Mouse (Mus musculus): Measurements from ENCODE around the gene Slc35b1. TPM values are rescaled to one million over a fixed set of nuclear protein-coding genes. Genes with fewer than 3 reads are reported as not detected.

The Slc35b1 gene
- 22.6 TPM for polyA plus RNA-seq (2014; fragmentation: Illumina TruSeq; extraction: RNeasy Lipid Tissue Mini Kit (QIAGEN cat#74804); ENCODE audit: low read depth, low replicate concordance)

GRCm38 (mm10) chr11:95384319-95384972 lies at the start of gene Slc35b1:
Gene Slc35b1 (plus strand): TSS chr11:95384692.

GRCm38 (mm10) chr11:95336568-95337128 lies 47.8 kb upstream of the Slc35b1 start, which contains the start of gene Fam117a:
Gene Fam117a (plus strand): TSS chr11:95337018.

GRCm38 (mm10) chr11:95413641-95414535 lies 29.4 kb downstream of the Slc35b1 start, which contains the start of gene Spop:
Gene Spop (plus strand): TSS chr11:95414080.

Other genes starting within 250 kb of the Slc35b1 start
- gene Dlx4, start 238.4 kb upstream of the Slc35b1 start, polyA plus RNA-seq (2014; fragmentation: Illumina TruSeq; extraction: RNeasy Lipid Tissue Mini Kit (QIAGEN cat#74804); ENCODE audit: low read depth, low replicate concordance): 1.1 TPM
- not detected for gene Tac4, start 123.2 kb upstream of the Slc35b1 start, polyA plus RNA-seq (2014; fragmentation: Illumina TruSeq; extraction: RNeasy Lipid Tissue Mini Kit (QIAGEN cat#74804); ENCODE audit: low read depth, low replicate concordance)
- 121 TPM for gene Kat7, start 74.4 kb upstream of the Slc35b1 start, polyA plus RNA-seq (2014; fragmentation: Illumina TruSeq; extraction: RNeasy Lipid Tissue Mini Kit (QIAGEN cat#74804); ENCODE audit: low read depth, low replicate concordance)
- gene Fam117a, start 47.7 kb upstream of the Slc35b1 start, polyA plus RNA-seq (2014; fragmentation: Illumina TruSeq; extraction: RNeasy Lipid Tissue Mini Kit (QIAGEN cat#74804); ENCODE audit: low read depth, low replicate concordance): 1.2 TPM
- gene Spop, start 29.4 kb downstream of the Slc35b1 start, polyA plus RNA-seq (2014; fragmentation: Illumina TruSeq; extraction: RNeasy Lipid Tissue Mini Kit (QIAGEN cat#74804); ENCODE audit: low read depth, low replicate concordance): 32.6 TPM
- not detected for gene Nxph3, start 129.9 kb downstream of the Slc35b1 start, polyA plus RNA-seq (2014; fragmentation: Illumina TruSeq; extraction: RNeasy Lipid Tissue Mini Kit (QIAGEN cat#74804); ENCODE audit: low read depth, low replicate concordance)
- 1.4 TPM for gene Ngfr, start 203.0 kb downstream of the Slc35b1 start, polyA plus RNA-seq (2014; fragmentation: Illumina TruSeq; extraction: RNeasy Lipid Tissue Mini Kit (QIAGEN cat#74804); ENCODE audit: low read depth, low replicate concordance)

Data from testis, adult 10 weeks (tissue).